Mouse (Mus musculus): ENCODE measurements around the gene Dyrk2.
A peak's percentile ranks its signal among the peaks of the same experiment; 100 is the strongest.

Dyrk2 gene

DNA sequence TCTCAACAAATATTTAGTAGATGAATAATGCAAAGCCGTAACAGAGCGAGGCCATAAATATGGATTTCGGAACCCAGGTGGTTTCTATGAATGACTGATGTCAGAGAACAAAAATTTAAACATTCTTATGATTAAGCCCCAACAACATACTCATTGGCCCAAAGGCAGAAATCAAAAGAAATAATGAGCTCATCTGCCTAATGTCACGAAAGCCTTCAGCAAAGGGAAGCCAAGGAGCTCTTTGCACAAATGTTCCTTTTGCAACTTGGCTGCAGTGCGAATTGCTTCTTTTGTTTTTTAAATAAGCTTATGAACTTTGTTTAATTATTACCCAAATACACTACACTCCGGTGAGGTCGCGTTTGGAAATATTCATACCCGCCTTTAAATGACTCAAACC lies 29.4 kb downstream of the Dyrk2 start:
- DNase-seq, result no peak

DNA sequence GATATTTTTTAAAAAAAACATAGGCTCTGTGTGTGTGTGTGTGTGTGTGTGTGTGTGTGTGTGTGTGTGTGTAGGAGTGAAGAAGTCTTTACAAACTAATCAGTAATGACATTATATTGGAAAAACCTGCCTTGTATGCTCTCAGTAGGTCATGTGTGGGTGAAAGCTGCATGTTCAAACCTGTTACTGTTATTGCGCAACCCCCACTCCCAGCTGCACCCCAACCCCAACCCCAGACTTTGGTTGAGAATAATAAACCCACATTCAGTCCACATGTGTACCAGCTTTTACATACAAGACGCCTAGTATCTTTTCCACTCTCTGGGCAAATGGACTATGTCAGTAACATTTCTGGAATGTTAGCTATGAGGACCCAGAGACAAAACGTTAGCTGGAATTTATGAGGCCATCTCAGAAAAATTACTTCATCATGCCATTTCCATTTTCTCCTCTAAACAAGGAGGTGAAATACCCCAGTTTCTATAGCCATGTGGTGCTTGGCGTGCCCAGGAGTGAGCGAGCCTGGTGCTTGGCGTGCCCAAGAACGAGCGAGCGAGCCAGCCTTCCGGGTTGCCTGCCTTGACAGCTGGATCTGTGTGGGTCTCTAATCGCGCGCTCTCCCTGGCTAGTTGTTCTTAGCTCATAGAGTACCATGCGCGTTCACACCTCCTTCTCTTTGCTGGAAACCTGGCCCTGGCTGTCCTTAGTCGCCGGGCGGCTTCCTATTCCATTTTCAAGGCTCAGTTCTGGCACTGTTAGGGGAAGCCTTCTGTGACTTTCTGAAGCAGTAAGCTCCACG lies 30.5 kb downstream of the Dyrk2 start:
- no peak for DNase-seq

DNA sequence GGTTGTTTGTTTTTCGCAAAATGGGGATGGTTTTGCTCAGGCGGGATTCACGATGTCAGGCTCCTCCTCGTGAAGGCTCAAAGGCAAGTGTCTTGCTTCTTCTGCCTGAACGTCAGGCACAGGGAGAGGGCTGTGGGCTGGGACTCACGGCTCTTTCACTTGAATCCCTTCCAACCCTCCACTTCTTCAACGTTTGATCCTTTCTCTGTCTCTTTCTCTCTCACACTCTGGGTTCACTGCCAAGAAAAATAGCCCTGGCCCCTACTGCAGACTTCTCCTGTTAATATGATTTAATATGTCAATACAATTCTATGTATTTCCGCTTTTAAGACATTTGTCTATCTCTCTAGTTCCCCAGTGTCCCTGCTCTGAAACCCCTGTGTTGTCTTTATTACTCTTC lies 32.4 kb downstream of the Dyrk2 start:
- DNase-seq, result no peak

DNA sequence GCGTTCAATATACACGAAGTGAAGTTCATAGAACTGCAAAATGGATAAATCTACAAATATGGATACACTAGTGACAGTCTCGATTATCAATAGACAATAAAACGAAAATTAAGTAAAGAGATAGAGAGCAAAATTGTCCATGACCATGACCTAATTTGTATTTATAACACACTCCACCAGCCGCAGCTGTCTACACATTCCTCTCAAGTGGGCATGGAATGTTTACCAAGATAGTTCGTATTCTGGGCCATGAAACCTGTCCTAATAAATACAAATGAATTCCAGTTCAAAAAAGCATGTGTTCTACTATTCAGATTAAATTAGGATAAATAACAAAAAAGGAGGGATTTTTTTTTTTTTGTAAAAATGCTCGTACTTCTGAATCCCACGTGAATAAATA lies 38.8 kb downstream of the Dyrk2 start:
- DNase-seq, result no peak

DNA sequence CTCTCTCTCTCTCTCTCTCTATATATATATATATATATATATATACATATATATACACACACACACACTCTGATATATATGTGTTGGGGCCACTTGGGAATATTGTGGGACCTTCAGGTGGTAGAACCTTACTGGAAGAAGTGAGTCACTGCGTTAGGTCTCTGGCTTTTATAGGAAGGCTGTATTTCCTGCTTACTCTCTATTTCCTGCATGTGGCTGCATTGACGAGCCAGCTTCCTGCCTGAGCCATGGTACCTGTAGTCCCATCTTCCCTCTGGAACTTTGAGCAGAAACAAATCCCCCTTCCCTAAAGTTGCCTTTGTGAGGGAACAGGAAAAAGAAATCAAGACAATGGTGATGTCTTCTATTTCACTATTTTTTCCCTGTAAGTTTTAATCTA lies 40.4 kb downstream of the Dyrk2 start:
- no peak for DNase-seq

- no peak for DNase-seq
Measured at GRCm38 (mm10) chr10:118827116-118827515, 42.9 kb downstream of the Dyrk2 start.

DNA sequence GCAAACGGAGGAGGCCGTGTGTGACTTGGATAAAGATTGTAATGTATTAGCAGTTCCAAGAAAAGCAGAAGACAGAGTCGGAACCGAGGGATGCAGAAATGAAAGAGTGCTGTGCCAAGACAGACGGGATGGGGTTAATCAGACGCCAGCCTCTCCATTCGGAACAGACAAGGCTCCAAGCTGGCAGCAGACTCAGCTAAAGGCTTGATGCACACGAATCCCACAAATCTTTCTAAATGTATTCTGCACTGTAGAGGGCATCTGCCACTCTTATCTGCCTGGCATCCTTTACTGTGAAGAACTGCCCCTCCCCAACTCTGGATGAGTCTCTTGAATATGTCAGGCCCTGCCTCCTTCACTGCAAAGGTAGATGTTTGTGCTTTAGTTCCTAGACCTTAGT lies 45.2 kb downstream of the Dyrk2 start:
- peak; percentile 41 for DNase-seq

DNA sequence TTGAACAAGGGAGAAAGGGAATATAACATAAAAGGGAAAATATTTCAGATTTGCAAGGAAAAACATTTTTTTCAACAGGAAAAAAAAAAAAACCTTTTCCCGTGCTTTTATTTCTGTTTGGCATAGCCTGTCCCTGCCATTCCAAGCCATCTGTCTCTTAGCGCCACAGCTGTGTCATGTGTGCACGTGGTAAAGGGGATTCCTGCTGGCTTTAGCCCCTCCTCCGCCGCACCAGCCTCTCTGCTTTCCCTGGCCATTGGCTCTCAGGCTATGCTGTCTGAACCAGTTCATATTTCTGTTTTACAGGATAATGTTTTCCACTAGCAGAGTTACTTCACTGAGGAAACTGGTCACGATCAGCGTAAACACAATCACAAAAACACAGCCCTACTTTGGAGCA lies 49.1 kb downstream of the Dyrk2 start:
- peak; percentile 58 for DNase-seq

DNA sequence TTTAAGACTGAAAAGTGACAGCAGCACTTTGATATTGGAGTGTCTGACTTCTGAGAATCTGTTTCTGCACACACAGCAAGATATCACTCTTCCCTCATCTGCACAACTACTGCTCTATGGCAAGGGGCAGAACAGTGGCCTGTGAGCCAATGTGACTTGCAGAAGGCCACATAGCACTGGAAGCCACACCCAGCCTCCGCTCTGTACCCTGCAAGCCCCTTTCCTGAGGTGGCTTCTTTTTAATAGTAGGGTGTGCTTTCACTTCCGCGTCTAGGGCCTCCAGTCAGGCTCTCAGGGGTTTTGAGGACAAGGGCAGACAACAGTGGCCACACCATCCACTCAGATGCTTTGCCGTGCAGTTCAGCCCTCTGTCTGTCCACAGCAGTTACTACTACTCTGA lies 50.2 kb downstream of the Dyrk2 start:
- no peak for DNase-seq

DNA sequence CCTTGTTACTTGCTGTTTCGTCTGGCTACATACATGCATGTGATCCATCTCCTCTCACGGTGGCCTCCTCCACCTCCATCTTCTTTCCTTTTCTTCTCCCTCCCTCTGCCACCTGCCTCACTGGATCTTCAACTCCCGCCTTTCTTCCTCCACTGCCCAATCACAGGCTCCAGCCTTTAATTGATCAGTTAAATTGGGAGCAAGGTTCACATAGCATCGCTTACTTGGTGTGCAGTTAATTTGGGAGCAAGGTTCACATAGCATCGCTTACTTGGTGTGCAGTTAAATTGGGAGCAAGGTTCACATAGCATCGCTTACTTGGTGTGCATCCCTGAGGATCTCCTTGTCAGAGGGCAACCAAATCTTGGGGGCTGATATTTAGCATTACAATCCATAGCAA lies 52.9 kb downstream of the Dyrk2 start:
- DNase-seq, result no peak

GRCm38 (mm10) chr10:118811945-118812344 lies 58.1 kb downstream of the Dyrk2 start:
- no peak for DNase-seq

DNA sequence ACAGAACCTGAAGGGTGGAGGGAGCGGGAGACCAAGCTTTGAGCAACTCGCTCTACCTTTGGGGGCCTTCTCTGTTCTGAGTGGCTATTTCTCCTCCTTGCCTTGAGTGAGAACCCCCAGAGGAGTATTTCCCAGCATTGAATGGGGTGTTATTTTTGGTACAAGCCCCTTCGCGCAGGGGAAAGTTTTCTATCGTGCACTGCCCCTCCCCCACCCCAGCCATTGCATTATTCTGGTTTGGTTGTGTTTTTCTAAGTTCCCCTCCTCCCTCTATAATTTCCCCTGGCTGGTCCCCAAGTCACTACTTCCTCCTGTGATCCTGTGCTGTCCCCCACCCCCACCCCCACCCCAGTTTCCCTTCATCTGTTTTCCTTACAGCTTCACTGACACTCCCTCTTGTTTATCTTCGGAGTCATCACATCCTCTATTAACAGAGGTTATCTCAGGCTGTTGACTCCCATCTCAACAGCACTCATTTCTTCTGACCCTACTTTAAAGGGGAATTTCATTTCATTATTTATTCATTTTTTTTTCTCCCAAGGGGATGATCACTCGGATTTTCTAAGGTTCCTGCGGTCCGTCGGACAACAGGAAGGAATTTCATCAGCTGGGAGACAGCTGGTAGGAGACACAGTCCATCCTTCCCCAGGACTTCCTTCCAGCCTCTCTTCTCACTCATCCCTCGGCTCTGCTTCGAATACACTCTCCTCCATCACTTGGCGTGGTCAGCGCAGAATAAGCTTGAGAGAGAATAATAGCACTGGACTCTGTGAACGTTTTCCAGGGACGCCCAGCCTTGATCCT lies 58.9 kb downstream of the Dyrk2 start:
- DNase-seq, result peak; percentile 17
